Mouse (Mus musculus) limb, embryonic 14.5 days (tissue): ENCODE measurements around the gene Zfyve27. TPM values are rescaled to one million over a fixed set of nuclear protein-coding genes. Genes with fewer than 3 reads are reported as not detected.

Experiments
- ATAC-seq: fragments of 200-750 bp; cut with Nextera tagmentation; 2 replicates; pipeline ENCODE4 v1.8.0; 2017; ENCODE audit warnings: low read depth, moderate number of reproducible peaks, moderate TSS enrichment; ENCODE audit not compliant: low FRiP score
- DNase-seq: peaks from one replicate; pipeline ENCODE4 v3.0.0-alpha.2; 2015; ENCODE audit warnings: low spot score
- H3K27ac ChIP-seq: fragments of 300-500 bp; sonication (generic); replicated peaks from 2 replicates; pipeline ENCODE4 v1.5.1; 2014; ENCODE audit warnings: low read depth, mild to moderate bottlenecking, low read length, moderate library complexity, mixed read lengths
- H3K27me3 ChIP-seq: fragments of 300-500 bp; sonication (generic); 2 replicates; pipeline ENCODE4 v1.6.1; 2014; ENCODE audit warnings: low read length, mixed read lengths; ENCODE audit not compliant: control insufficient read depth, insufficient read depth
- H3K36me3 ChIP-seq: fragments of 300-500 bp; sonication (generic); 2 replicates; pipeline ENCODE4 v1.6.1; 2014; ENCODE audit warnings: mild to moderate bottlenecking, low read length, moderate library complexity, mixed read lengths; ENCODE audit not compliant: control insufficient read depth, insufficient read depth
- H3K4me1 ChIP-seq: fragments of 300-500 bp; sonication (generic); 2 replicates; pipeline ENCODE4 v1.6.1; 2014; ENCODE audit warnings: antibody characterized with exemption, low read length, mixed read lengths; ENCODE audit not compliant: control insufficient read depth, insufficient read depth
- H3K4me2 ChIP-seq: fragments of 300-500 bp; sonication (generic); replicated peaks from 2 replicates; pipeline ENCODE4 v1.6.1; 2014; ENCODE audit warnings: low read depth, mild to moderate bottlenecking, low read length, moderate library complexity; ENCODE audit not compliant: severe bottlenecking
- H3K4me3 ChIP-seq: fragments of 300-500 bp; sonication (generic); replicated peaks from 2 replicates; pipeline ENCODE4 v1.5.1; 2014; ENCODE audit warnings: low read length
- H3K9ac ChIP-seq: fragments of 300-500 bp; sonication (generic); 2 replicates; pipeline ENCODE4 v1.6.1; 2014; ENCODE audit warnings: mild to moderate bottlenecking, low read depth, low read length, moderate library complexity; ENCODE audit not compliant: severe bottlenecking
- H3K9me3 ChIP-seq: fragments of 300-500 bp; sonication (generic); 2 replicates; pipeline ENCODE4 v1.6.1; 2016; ENCODE audit warnings: low read length; ENCODE audit not compliant: control insufficient read depth
- POLR2A ChIP-seq: fragments of 200-500 bp; IDR thresholded peaks from 2 replicates; pipeline ENCODE4 v1.8.0; 2012; ENCODE audit warnings: inconsistent platforms, mild to moderate bottlenecking, moderate library complexity, borderline replicate concordance; ENCODE audit not compliant: insufficient read depth, insufficient read length; ENCODE audit errors: extremely low read depth
- WGBS: fragments of 180-500 bp; shearing (Covaris S2); extraction: QIAGEN DNeasy Blood & Tissue Kit; methylation state at CpG from one replicate; pipeline ENCODE4 v1.1.7; 2014; 5-methylcytosine and 5-hydroxymethylcytosine counted together
- polyA plus RNA-seq, 2 experiments: library from polyadenylated mRNA; depleted of rRNA in 1 of 2; stranded (reverse) in 1 of 2; unstranded in 1 of 2; fragments of >200 nt; fragmentation: Nextera tagmentation in 1 of 2; extraction: Ambion mirVana in 1 of 2; gene quantifications; 2 replicates each; pipeline versions ENCODE4 v1.2.1 to v1.2.3; 2012 to 2014

Zfyve27 gene
- polyA plus RNA-seq, 2 experiments: 13.1 to 47.4 TPM

DNA sequence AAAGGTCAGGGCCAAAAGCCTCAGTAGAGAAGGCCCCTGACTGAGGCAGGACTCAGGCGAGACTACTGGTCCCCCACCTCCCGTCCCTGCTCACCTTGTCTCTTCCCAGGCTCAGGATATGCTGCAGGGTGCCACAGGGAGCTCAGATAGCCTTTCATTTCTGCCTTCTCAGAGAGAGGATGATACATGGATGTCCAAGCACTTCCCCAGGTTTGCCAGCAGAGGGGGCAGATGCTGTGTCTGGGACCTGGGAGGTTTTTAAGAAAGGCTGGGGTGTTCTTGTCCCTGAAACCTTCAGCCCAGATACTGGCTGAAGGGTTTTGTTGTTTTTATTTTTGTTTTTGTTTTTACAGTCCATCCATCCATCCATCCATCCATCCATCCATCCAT is 53.6 kb downstream of the Zfyve27 start:
- Histone ChIP-seq H3K4me1 (no peaks in the 10 kb centered on the region), H3K4me3 (no peak overlapping the region), H3K9me3 (no peaks in the 10 kb centered on the region), H3K9ac (no peak overlapping the region), H3K36me3 (no peaks in the 10 kb centered on the region), H3K27ac (no peak overlapping the region), H3K4me2 (no peak overlapping the region), H3K27me3 (no peaks in the 10 kb centered on the region)
- ATAC-seq (no peak), DNase-seq (no peak)
- 14% methylated on average over 2 of the region's 2 CpGs for WGBS
- TF ChIP-seq POLR2A: no peak

DNA sequence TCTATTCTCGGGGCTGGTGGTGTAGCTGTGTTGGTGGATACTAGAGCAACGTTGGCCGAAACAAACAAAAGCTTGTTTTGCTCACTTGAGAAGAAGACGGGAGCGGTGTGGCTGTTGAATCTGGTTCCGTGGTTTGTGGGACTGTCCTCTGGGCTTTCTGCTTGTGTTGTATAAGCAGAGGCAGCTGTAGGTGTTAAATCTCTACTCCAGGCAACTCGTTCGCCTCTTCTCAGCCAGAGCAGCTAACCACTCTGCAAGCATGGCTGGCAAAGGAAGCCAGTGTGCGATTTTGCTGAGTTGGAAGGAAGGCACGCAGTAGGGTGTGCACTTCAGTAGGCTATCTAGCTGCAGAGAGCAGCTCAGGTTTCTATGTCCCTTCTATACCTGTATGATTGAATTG is 62.7 kb downstream of the Zfyve27 start:
- H3K4me2 ChIP-seq: no peak overlapping the region
- no peaks in the 10 kb centered on the region for H3K9me3 ChIP-seq
- DNase-seq: no peak
- 80% methylated on average over 10 of the region's 10 CpGs for WGBS
- H3K4me1 ChIP-seq: no peaks in the 10 kb centered on the region
- ATAC-seq: no peak
- H3K27me3 ChIP-seq: no peaks in the 10 kb centered on the region
- no peak for TF ChIP-seq POLR2A
- no peaks in the 10 kb centered on the region for H3K36me3 ChIP-seq
- H3K9ac ChIP-seq: no peak overlapping the region
- no peak overlapping the region for H3K27ac ChIP-seq
- no peak overlapping the region for H3K4me3 ChIP-seq

DNA sequence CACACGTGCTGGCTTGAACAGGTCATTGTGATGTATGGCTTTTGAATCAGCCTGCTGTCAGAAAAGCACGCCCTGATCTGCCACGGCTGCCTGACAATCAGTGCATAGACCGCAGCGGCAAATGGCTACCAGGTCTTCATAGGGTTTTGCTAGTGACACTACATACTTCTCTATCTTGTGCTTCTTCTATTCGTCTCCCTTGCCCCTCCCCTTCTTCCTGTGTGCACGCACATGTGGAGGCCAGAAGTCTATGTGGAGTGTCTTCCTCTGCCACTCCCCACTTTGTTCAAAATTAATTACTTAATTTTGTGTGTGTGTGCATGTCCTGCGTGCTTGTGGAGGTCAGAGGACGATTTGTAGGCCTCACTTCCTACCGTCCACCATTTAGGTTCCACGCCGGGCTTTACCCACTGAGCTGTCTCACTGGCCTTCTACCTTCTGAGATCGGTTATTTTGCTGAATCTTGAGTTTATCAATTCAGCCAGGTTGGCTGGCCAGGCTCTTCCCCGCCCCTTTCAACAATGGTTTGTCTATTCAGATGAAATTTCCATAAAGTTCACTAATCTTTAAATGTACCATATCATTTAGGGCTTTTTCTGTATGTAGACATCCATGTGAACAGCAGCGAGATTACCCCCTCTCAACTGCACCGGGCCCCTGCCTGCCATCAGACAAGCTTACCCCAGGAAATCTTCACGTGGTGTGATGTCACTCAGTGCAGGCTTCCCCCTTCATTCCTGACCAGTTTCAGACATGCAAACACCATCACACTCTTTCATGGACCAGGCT is 65.9 kb downstream of the Zfyve27 start:
- H3K27ac ChIP-seq: no peak overlapping the region
- ATAC-seq (no peak), DNase-seq (no peak)
- H3K27me3 ChIP-seq: no peaks in the 10 kb centered on the region
- WGBS: 78% methylated on average over 17 of the region's 17 CpGs
- H3K4me1 ChIP-seq: no peaks in the 10 kb centered on the region
- no peak overlapping the region for H3K9ac ChIP-seq
- H3K4me2 ChIP-seq: no peak overlapping the region
- H3K36me3 ChIP-seq: no peaks in the 10 kb centered on the region
- TF ChIP-seq POLR2A: no peak
- H3K4me3 ChIP-seq: no peak overlapping the region
- H3K9me3 ChIP-seq: no peaks in the 10 kb centered on the region

DNA sequence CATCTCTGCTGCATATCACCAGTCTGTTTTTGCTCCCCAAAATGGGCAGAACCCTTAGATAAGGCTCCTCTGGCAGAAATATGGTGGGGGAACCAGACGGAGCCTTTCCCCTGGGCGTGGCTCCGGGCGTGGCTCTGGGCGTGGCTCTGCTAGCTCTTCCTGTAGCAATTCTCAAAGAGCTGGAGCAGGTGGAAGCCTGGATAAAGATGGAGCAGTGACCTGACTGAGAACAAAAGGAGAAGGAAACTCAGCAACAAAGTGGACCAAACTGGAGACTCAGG is 66.5 kb downstream of the Zfyve27 start:
- H3K9me3 ChIP-seq: no peaks in the 10 kb centered on the region
- H3K4me2 ChIP-seq: no peak overlapping the region
- DNase-seq (no peak), ATAC-seq (no peak)
- H3K27ac ChIP-seq: no peak overlapping the region
- WGBS: 66% methylated on average over 5 of the region's 5 CpGs
- H3K36me3 ChIP-seq: no peaks in the 10 kb centered on the region
- H3K9ac ChIP-seq: no peak overlapping the region
- no peak overlapping the region for H3K4me3 ChIP-seq
- no peaks in the 10 kb centered on the region for H3K4me1 ChIP-seq
- no peaks in the 10 kb centered on the region for H3K27me3 ChIP-seq
- no peak for TF ChIP-seq POLR2A

DNA sequence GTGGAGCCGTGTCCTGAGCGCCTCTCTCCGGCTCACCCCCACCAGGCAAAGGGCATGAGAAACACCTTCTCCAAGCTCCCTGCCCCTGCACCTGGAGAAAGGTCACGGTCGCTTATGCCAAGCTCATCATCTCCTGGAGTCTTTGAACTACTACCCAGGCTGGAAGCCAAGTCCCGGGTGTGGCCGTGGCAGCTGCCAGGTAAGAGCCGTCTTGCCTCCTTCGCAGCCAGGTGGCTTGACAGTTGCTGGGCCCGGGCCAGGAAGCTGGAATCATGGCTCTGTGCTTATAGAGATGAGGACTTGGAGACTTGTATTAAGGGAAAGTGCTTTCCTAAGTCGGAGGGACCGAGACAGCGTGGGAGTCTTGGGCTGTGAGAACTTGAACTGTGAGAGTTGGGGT is 67.2 kb downstream of the Zfyve27 start:
- Histone ChIP-seq H3K36me3 (no peaks in the 10 kb centered on the region), H3K9ac (no peak overlapping the region), H3K4me2 (no peak overlapping the region), H3K27me3 (no peaks in the 10 kb centered on the region), H3K4me1 (no peaks in the 10 kb centered on the region), H3K9me3 (no peaks in the 10 kb centered on the region), H3K27ac (no peak overlapping the region), H3K4me3 (no peak overlapping the region)
- DNase-seq: no peak
- WGBS: 84% methylated on average over 13 of the region's 13 CpGs
- TF ChIP-seq POLR2A: no peak
- ATAC-seq: no peak
